Mouse (Mus musculus) neural tube, embryonic 11.5 days (tissue): Measurements from ENCODE around the gene Tgfbi. TPM values are rescaled to one million over a fixed set of nuclear protein-coding genes. Genes with fewer than 3 reads are reported as not detected.

Source experiments
- ATAC-seq: fragments of 200-750 bp; cut with Nextera tagmentation; 2 replicates; pipeline ENCODE4 v1.8.0; 2017; ENCODE audit warnings: moderate number of reproducible peaks, mild to moderate bottlenecking, moderate TSS enrichment, moderate library complexity; ENCODE audit not compliant: insufficient read depth, low FRiP score, low TSS enrichment
- DNase-seq: peaks from one replicate; pipeline ENCODE4 v3.0.0-alpha.2; 2015; ENCODE audit warnings: low spot score
- H3K27ac ChIP-seq: fragments of 300-500 bp; sonication (generic); 2 replicates; pipeline ENCODE4 v1.5.1; 2014; ENCODE audit warnings: low read depth, mild to moderate bottlenecking, low read length
- H3K27me3 ChIP-seq: fragments of 300-500 bp; sonication (generic); 2 replicates; pipeline ENCODE4 v1.6.1; 2014; ENCODE audit warnings: mild to moderate bottlenecking, low read length, mixed read lengths; ENCODE audit not compliant: control insufficient read depth, insufficient read depth
- H3K36me3 ChIP-seq: fragments of 300-500 bp; sonication (generic); 2 replicates; pipeline ENCODE4 v1.6.1; 2014; ENCODE audit warnings: mild to moderate bottlenecking, low read length, moderate library complexity, mixed read lengths; ENCODE audit not compliant: control insufficient read depth, insufficient read depth
- H3K4me1 ChIP-seq: fragments of 300-500 bp; sonication (generic); 2 replicates; pipeline ENCODE4 v1.6.1; 2014; ENCODE audit warnings: low read length, mixed read lengths; ENCODE audit not compliant: control insufficient read depth, insufficient read depth
- H3K4me2 ChIP-seq: fragments of 300-500 bp; sonication (generic); 2 replicates; pipeline ENCODE4 v1.6.1; 2014; ENCODE audit warnings: low read depth, mild to moderate bottlenecking, moderate library complexity
- H3K4me3 ChIP-seq: fragments of 300-500 bp; sonication (generic); 2 replicates; pipeline ENCODE4 v1.5.1; 2014; ENCODE audit warnings: low read depth, low read length
- H3K9ac ChIP-seq: fragments of 300-500 bp; sonication (generic); 2 replicates; pipeline ENCODE4 v1.6.1; 2014; ENCODE audit warnings: mild to moderate bottlenecking, low read length
- H3K9me3 ChIP-seq: fragments of 300-500 bp; sonication (generic); 2 replicates; pipeline ENCODE4 v1.6.1; 2016; ENCODE audit warnings: low read length; ENCODE audit not compliant: control insufficient read depth
- WGBS: fragments of 180-500 bp; shearing (Covaris S2); extraction: QIAGEN DNeasy Blood & Tissue Kit; methylation state at CpG from one replicate; pipeline ENCODE4 v1.1.7; 2014; 5-methylcytosine and 5-hydroxymethylcytosine counted together
- polyA plus RNA-seq: library from polyadenylated mRNA; unstranded; fragments of >200 nt; fragmentation: Nextera tagmentation; extraction: Ambion mirVana; gene quantifications from 2 replicates; pipeline ENCODE4 v1.2.1, GENCODE M21; 2014

Gene Tgfbi
- polyA plus RNA-seq, 1 experiment from 2014 or later = 50.6 TPM

GRCm38 (mm10) chr13:56634139-56634615, 24.9 kb downstream of the Tgfbi start:
- H3K27ac ChIP-seq = no peak overlapping the region
- peak; percentile 39 for DNase-seq
- WGBS = 22% methylated on average over 7 of the region's 7 CpGs
- ATAC-seq = no peak
- no peaks in the 10 kb centered on the region; the same call in 1 of the 2 replicates for H3K36me3 ChIP-seq
- no peak overlapping the region for H3K4me3 ChIP-seq
- no peaks in the 10 kb centered on the region for H3K9me3 ChIP-seq
- H3K4me2 ChIP-seq = no peak overlapping the region
- no peaks in the 10 kb centered on the region for H3K27me3 ChIP-seq
- H3K4me1 ChIP-seq = peaks cover 3% of the 10 kb centered on the region; the same call in 1 of the 2 replicates
- no peak overlapping the region for H3K9ac ChIP-seq

- Histone ChIP-seq H3K9ac (no peak overlapping the region), H3K27ac (0 out of 2 replicates have a peak overlapping the region, but pooled peaks have one; percentile 34), H3K4me3 (no peak overlapping the region), H3K27me3 (no peaks in the 10 kb centered on the region), H3K4me1 (peaks cover 3% of the 10 kb centered on the region; the same call in 1 of the 2 replicates), H3K4me2 (no peak overlapping the region), H3K36me3 (no peaks in the 10 kb centered on the region; the same call in 1 of the 2 replicates), H3K9me3 (no peaks in the 10 kb centered on the region)
- DNase-seq (no peak), ATAC-seq (no peak)
- 48% methylated on average over 7 of the region's 7 CpGs for WGBS
Measured at GRCm38 (mm10) chr13:56634920-56635319, 25.6 kb downstream of the Tgfbi start.

- Histone ChIP-seq H3K9ac (no peak overlapping the region), H3K4me3 (no peak overlapping the region), H3K4me1 (peaks cover 3% of the 10 kb centered on the region; the same call in 1 of the 2 replicates), H3K27ac (no peak overlapping the region), H3K27me3 (no peaks in the 10 kb centered on the region), H3K36me3 (no peaks in the 10 kb centered on the region; the same call in 1 of the 2 replicates), H3K4me2 (no peak overlapping the region), H3K9me3 (no peaks in the 10 kb centered on the region)
- DNase-seq (no peak), ATAC-seq (no peak)
- WGBS = 95% methylated on average over 8 of the region's 8 CpGs
Measured at GRCm38 (mm10) chr13:56637027-56637426, 27.7 kb downstream of the Tgfbi start.

GRCm38 (mm10) chr13:56641746-56642145, 32.4 kb downstream of the Tgfbi start:
- Histone ChIP-seq H3K9me3 (no peaks in the 10 kb centered on the region), H3K4me3 (no peak overlapping the region), H3K36me3 (no peaks in the 10 kb centered on the region), H3K4me2 (no peak overlapping the region), H3K4me1 (peaks cover 3% of the 10 kb centered on the region; the same call in 1 of the 2 replicates), H3K9ac (no peak overlapping the region), H3K27ac (no peak overlapping the region), H3K27me3 (no peaks in the 10 kb centered on the region)
- ATAC-seq = no peak
- DNase-seq = no peak
- 81% methylated on average over 2 of the region's 2 CpGs for WGBS

GRCm38 (mm10) chr13:56644031-56644430, 34.7 kb downstream of the Tgfbi start:
- peaks cover 6% of the 10 kb centered on the region; the same call in 1 of the 2 replicates for H3K4me1 ChIP-seq
- H3K9ac ChIP-seq = no peak overlapping the region
- DNase-seq (no peak), ATAC-seq (no peak)
- no peaks in the 10 kb centered on the region for H3K27me3 ChIP-seq
- 80% methylated on average over 3 of the region's 3 CpGs for WGBS
- no peaks in the 10 kb centered on the region for H3K9me3 ChIP-seq
- no peak overlapping the region for H3K27ac ChIP-seq
- H3K36me3 ChIP-seq = no peaks in the 10 kb centered on the region
- no peak overlapping the region for H3K4me2 ChIP-seq
- no peak overlapping the region for H3K4me3 ChIP-seq

GRCm38 (mm10) chr13:56645744-56646143, 36.4 kb downstream of the Tgfbi start:
- Histone ChIP-seq H3K4me2 (no peak overlapping the region), H3K27ac (no peak overlapping the region), H3K9me3 (no peaks in the 10 kb centered on the region), H3K27me3 (no peaks in the 10 kb centered on the region), H3K4me1 (peaks cover 6% of the 10 kb centered on the region; the same call in 1 of the 2 replicates), H3K9ac (no peak overlapping the region), H3K4me3 (no peak overlapping the region), H3K36me3 (no peaks in the 10 kb centered on the region)
- ATAC-seq (no peak), DNase-seq (no peak)
- 74% methylated on average over 6 of the region's 6 CpGs for WGBS

- Histone ChIP-seq H3K4me1 (peaks cover 6% of the 10 kb centered on the region; the same call in 1 of the 2 replicates), H3K9me3 (no peaks in the 10 kb centered on the region), H3K4me3 (no peak overlapping the region), H3K27ac (no peak overlapping the region), H3K27me3 (no peaks in the 10 kb centered on the region), H3K36me3 (no peaks in the 10 kb centered on the region), H3K9ac (no peak overlapping the region), H3K4me2 (no peak overlapping the region)
- WGBS = 82% methylated on average over 10 of the region's 10 CpGs
- ATAC-seq = no peak
- peak; percentile 38 for DNase-seq
Measured at GRCm38 (mm10) chr13:56647597-56648405, 38.5 kb downstream of the Tgfbi start.

- Histone ChIP-seq H3K9me3 (no peaks in the 10 kb centered on the region), H3K27me3 (no peaks in the 10 kb centered on the region), H3K4me3 (no peak overlapping the region), H3K27ac (no peak overlapping the region), H3K4me1 (peaks cover 6% of the 10 kb centered on the region; the same call in 1 of the 2 replicates), H3K36me3 (no peaks in the 10 kb centered on the region), H3K9ac (no peak overlapping the region), H3K4me2 (no peak overlapping the region)
- DNase-seq (no peak), ATAC-seq (no peak)
- WGBS = 95% methylated on average over 2 of the region's 2 CpGs
Measured at GRCm38 (mm10) chr13:56650020-56650419, 40.7 kb downstream of the Tgfbi start.

- H3K4me3 ChIP-seq = no peak overlapping the region
- H3K4me1 ChIP-seq = peaks cover 6% of the 10 kb centered on the region; the same call in 1 of the 2 replicates
- no peaks in the 10 kb centered on the region for H3K9me3 ChIP-seq
- no peak for ATAC-seq
- whole genome bisulfite sequencing = 59% methylated on average over 8 of the region's 8 CpGs
- H3K36me3 ChIP-seq = no peaks in the 10 kb centered on the region
- DNase-seq = no peak
- H3K27ac ChIP-seq = no peak overlapping the region
- no peak overlapping the region for H3K4me2 ChIP-seq
- no peaks in the 10 kb centered on the region for H3K27me3 ChIP-seq
- no peak overlapping the region for H3K9ac ChIP-seq
Measured at GRCm38 (mm10) chr13:56652381-56652780, 43.1 kb downstream of the Tgfbi start.
